Mouse (Mus musculus) cortical plate, adult 2 months (tissue): ENCODE measurements around the gene Sgcg. TPM values are rescaled to one million over a fixed set of nuclear protein-coding genes. Genes with fewer than 3 reads are reported as not detected.

Experiments used
- H3K27ac ChIP-seq: fragments of 200-500 bp; 2 replicates; pipeline ENCODE4 v1.5.1; 2012; ENCODE audit warnings: low read length, control low read depth, inconsistent platforms; ENCODE audit not compliant: insufficient read depth
- H3K4me1 ChIP-seq: fragments of 200-500 bp; 2 replicates; pipeline ENCODE4 v1.6.1; 2011; ENCODE audit warnings: low read length; ENCODE audit not compliant: control insufficient read depth, insufficient read depth
- H3K4me3 ChIP-seq: fragments of 200-500 bp; 2 replicates; pipeline ENCODE4 v1.5.1; 2011; ENCODE audit warnings: mild to moderate bottlenecking, low read length, control low read depth; ENCODE audit not compliant: insufficient read depth
- CTCF ChIP-seq: fragments of 200-500 bp; IDR thresholded peaks from 2 replicates; pipeline ENCODE4 v1.5.1; 2011; ENCODE audit warnings: mild to moderate bottlenecking, control low read depth, low read length; ENCODE audit not compliant: insufficient read depth; ENCODE audit errors: extremely low read depth
- POLR2A ChIP-seq: fragments of 200-500 bp; IDR thresholded peaks from 2 replicates; pipeline ENCODE4 v1.6.1; 2011; ENCODE audit warnings: mild to moderate bottlenecking, low read length, control low read depth; ENCODE audit not compliant: insufficient read depth; ENCODE audit errors: extremely low read depth
- polyA plus RNA-seq: library from polyadenylated mRNA; depleted of rRNA; stranded (reverse); fragments of >200 nt; gene quantifications from 2 replicates; pipeline ENCODE4 v1.2.3, GENCODE M21; 2012; rRNA removed

The Sgcg gene
- 0.04 and 0.08 TPM in 2 replicates for polyA plus RNA-seq

DNA sequence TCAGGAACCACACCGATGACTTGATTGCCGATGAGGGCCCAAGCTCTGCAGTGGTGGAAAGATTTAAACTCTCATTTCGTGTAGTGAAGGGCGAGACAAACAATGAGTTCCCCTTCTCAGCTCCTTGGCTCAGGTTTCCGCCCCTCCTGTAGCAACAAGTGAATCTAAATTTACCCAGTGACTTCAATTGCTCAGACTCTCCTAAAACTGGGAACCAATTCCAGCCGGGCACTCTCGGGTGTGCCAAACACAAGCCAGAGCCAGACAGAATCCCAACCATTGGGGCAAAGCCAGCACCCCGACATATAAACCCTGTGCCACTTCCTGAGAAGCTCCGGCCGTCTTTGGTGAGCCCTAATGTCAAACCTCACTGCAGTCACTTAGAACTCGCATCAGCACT lies at the start of gene Sgcg:
Gene Sgcg, minus strand, starts transcription at position 139 of the 400 bp plus-strand sequence.
- no peak within 1 kb of the TSS for H3K27ac ChIP-seq

GRCm38 (mm10) chr14:61303969-61304609 lies 45.8 kb upstream of the Sgcg start:
- no peak overlapping the region for H3K4me3 ChIP-seq
- no peak overlapping the region for H3K27ac ChIP-seq
- H3K4me1 ChIP-seq, result no peaks in the 10 kb centered on the region
- TF ChIP-seq CTCF, result no peak
- TF ChIP-seq POLR2A, result no peak

More for the DNA sequence above, at the start of gene Sgcg:
- no peak within 1 kb of the TSS for H3K4me3 ChIP-seq
- no peaks in the 10 kb centered on the region for H3K4me1 ChIP-seq
- TF ChIP-seq CTCF, result no peak
- no peak for TF ChIP-seq POLR2A

DNA sequence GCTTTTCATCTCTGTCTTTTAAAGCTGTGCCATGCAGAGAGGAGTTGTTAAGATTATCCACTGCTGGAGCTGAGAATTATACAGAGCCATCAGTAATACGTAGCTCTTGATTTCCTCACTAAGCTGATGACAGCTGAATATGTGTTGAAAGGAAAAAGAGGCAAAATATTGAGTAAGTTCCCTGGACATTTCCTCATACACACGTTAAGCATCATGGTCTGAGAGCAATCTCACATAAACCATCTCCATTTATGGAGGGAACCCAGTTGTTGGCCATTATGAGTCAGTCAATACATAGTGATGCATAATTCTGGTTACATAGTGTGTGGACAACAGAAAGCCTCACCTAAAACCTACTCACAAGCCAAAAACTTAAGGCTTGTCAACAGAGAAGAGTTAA lies 44.1 kb upstream of the Sgcg start:
- Histone ChIP-seq H3K27ac (no peak overlapping the region), H3K4me1 (no peaks in the 10 kb centered on the region), H3K4me3 (no peak overlapping the region)
- no peak for TF ChIP-seq CTCF
- TF ChIP-seq POLR2A, result no peak

- Histone ChIP-seq H3K4me3 (no peak overlapping the region), H3K4me1 (no peaks in the 10 kb centered on the region)
- TF ChIP-seq POLR2A (no peak), CTCF (no peak)
Observed at GRCm38 (mm10) chr14:61301323-61301722, 43.0 kb upstream of the Sgcg start.

GRCm38 (mm10) chr14:61299810-61300209 lies 41.5 kb upstream of the Sgcg start:
- TF ChIP-seq POLR2A (no peak), CTCF (no peak)
- H3K4me3 ChIP-seq, result no peak overlapping the region
- H3K4me1 ChIP-seq, result no peaks in the 10 kb centered on the region
- H3K27ac ChIP-seq, result no peak overlapping the region

More at GRCm38 (mm10) chr14:61301323-61301722, 43.0 kb upstream of the Sgcg start:
- H3K27ac ChIP-seq, result no peak overlapping the region

GRCm38 (mm10) chr14:61294738-61295079 lies 36.4 kb upstream of the Sgcg start:
- H3K4me1 ChIP-seq, result no peaks in the 10 kb centered on the region
- no peak overlapping the region for H3K27ac ChIP-seq
- TF ChIP-seq POLR2A (no peak), CTCF (peak; percentile 58)
- no peak overlapping the region for H3K4me3 ChIP-seq

DNA sequence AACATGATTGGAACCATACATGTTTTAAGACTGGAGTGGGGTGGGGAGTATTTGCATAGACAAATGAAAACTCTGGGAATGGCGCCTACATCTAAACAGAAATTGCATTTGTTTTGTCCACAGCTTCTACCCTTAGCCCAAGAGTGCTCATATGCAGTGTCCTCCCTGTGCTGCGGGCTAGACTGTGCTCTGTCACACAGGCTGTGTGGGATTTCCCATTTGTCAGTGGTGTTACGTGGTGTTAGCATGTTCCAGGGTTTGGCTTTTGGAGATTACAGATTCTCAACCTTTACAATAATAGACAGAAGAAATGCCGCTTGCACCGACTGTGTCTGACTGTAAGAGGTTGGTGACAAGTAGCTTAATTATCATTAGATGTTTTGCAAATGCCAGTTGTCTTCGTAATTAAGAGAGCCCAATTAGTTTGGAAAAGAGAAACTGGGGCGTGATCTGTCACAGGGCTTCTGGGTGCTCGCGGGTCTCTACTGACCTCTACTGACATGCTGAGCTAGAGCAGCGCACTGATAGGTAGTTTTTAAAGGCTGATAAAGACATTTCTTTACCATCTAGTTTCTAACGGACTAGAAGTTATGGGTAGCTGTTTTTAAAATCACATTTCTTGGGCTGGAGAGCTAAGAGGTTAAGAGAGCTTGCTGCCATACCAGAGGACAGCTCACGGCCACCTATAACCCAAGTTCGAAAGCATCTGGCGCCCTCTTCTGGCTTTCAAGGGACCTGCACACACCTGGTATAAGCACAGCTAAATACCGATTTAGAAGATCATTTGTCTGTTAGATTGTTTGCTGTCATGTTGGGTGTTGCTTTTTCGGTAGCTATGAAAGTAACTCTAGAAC lies 35.8 kb upstream of the Sgcg start:
- no peaks in the 10 kb centered on the region for H3K4me1 ChIP-seq
- H3K27ac ChIP-seq, result no peak overlapping the region
- no peak for TF ChIP-seq POLR2A
- TF ChIP-seq CTCF, result peak; percentile 48
- no peak overlapping the region for H3K4me3 ChIP-seq

DNA sequence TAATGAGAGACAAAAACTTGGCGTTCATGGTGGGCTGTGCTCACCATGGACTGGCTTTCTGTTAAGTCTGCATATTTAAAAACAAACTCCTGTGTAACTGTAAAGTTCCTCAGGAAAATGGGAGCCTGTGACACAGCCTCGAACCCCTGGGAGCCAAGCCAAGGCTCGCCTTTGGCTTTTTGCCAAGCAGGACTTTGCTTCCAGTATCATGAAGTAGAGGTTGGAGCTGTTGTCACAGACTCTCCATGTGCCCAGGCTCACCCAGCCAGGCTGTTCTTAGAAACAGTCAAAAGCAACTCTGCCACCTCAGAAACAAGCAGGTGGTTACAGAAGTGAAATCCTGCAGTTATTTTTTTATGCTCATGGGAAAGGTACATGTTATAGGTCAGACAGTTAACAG lies 32.4 kb upstream of the Sgcg start:
- TF ChIP-seq POLR2A (no peak), CTCF (no peak)
- no peaks in the 10 kb centered on the region for H3K4me1 ChIP-seq
- H3K4me3 ChIP-seq, result no peak overlapping the region
- H3K27ac ChIP-seq, result no peak overlapping the region

GRCm38 (mm10) chr14:61288606-61289286 lies 30.5 kb upstream of the Sgcg start:
- no peaks in the 10 kb centered on the region for H3K4me1 ChIP-seq
- no peak overlapping the region for H3K27ac ChIP-seq
- no peak overlapping the region for H3K4me3 ChIP-seq
- TF ChIP-seq CTCF (no peak), POLR2A (no peak)

DNA sequence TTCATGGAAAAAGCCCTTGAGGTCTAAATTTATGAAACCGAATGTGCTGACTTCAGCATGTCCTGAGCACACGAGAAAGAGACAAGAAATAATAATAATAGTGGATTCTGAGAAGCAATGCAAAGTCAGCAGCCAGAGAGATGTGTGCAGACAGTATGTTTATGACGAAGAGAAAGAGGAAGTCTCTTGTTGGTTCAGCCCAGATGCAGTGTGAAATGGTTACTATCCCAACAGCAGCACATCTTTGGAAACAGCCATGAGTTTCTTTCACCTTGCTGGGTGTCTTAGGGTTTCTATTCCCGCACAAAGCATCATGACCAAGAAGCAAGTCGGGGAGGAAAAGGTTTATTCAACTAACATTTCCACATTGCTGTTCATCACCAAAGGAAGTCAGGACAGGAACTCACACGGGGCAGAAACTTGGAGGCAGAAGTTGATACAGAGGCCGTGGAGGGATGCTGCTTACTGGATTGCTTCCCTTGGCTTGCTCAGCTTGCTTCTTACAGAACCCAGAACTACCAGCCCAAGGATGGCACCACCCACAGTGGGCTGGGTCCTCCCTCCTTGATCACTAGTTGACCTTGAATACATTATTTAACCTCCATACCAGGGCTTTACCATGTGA lies 20.5 kb upstream of the Sgcg start:
- Histone ChIP-seq H3K27ac (no peak overlapping the region), H3K4me3 (no peak overlapping the region), H3K4me1 (no peaks in the 10 kb centered on the region)
- TF ChIP-seq CTCF, result no peak
- TF ChIP-seq POLR2A, result no peak
